Mouse (Mus musculus): ENCODE results near the gene Olfm4.

GRCm38 (mm10) chr14:80047368-80048101 is 63.7 kb downstream of the Olfm4 start:
- TF ChIP-seq CTCF (IDR thresholded peaks at IDR 0.05; ENCODE audit: low read depth) = no peak
- no peak for TF ChIP-seq EP300 (IDR thresholded peaks at IDR 0.05; ENCODE audit: low read depth)

All from heart, postnatal 0 days (tissue).